Comparison of ENCODE assay signal across 11 mouse cellular contexts in genomic region chr1:86439487-86440170, GRCm38 (mm10). TPM values are rescaled to one million over a fixed set of nuclear protein-coding genes. Genes with fewer than 3 reads are reported as not detected.
DNase-seq lines count a peak whose midpoint lies in the region; ATAC-seq and TF ChIP-seq lines count a peak whose summit lies in the region.
"Had no signal": no experiment of that assay in that cellular context is flagged by ENCODE, and none has a peak within 500 bp of the region (broad histone marks: within the 10 kb centered on the region; RNA-seq: fewer than 3 reads in every experiment).

No protein-coding gene starts in this region.

- no peak for ATAC-seq in hindbrain, postnatal 0 days
- ATAC-seq in stomach, postnatal 0 days (ENCODE audit: low FRiP score, low TSS enrichment) = peak; percentile 3; the same call in 1 of the 2 replicates
- no peak for ATAC-seq in activated CD4-positive, CD25-positive, alpha-beta regulatory T cell, adult 4 months

- H3K9ac ChIP-seq in hindbrain, postnatal 0 days (replicated peaks; ENCODE audit: low read length) = no peak overlapping the region; the same call in 1 of the 2 replicates
- H3K9ac ChIP-seq in stomach, postnatal 0 days (ENCODE audit: low read length) = no peak overlapping the region

- H3K27ac ChIP-seq in hindbrain, postnatal 0 days = peak overlapping the region; percentile 99; the same call in 1 of the 2 replicates
- peak overlapping the region; percentile 100 for H3K27ac ChIP-seq in stomach, postnatal 0 days (replicated peaks)

- no peak overlapping the region for H3K4me3 ChIP-seq in hindbrain, postnatal 0 days (ENCODE audit: low read length)
- H3K4me3 ChIP-seq in stomach, postnatal 0 days (ENCODE audit: low read depth, low read length) = no peak overlapping the region

- H3K9me3 ChIP-seq in hindbrain, postnatal 0 days (ENCODE audit: low read length) = no peaks in the 10 kb centered on the region
- H3K9me3 ChIP-seq in stomach, postnatal 0 days (ENCODE audit: control insufficient read depth, low read length) = no peaks in the 10 kb centered on the region

- 25% methylated on average over 8 of the region's 8 CpGs for WGBS in hindbrain, postnatal 0 days
- 35% methylated on average over 8 of the region's 8 CpGs for WGBS in stomach, postnatal 0 days

- DNase-seq in cerebellum, adult 11-12 months = peak; percentile 65
- DNase-seq in cerebellum, postnatal 36 days = no peak
- DNase-seq in urinary bladder, postnatal 14 days (ENCODE audit: low spot score) = peak; percentile 49
- no peak for DNase-seq in urinary bladder, adult 2 months (ENCODE audit: low spot score)
- no peak for DNase-seq in hindbrain, postnatal 0 days (ENCODE audit: low spot score)
- no peak for DNase-seq in stomach, postnatal 0 days (ENCODE audit: low spot score)
- DNase-seq in lung, postnatal 4 days = no peak

- peak overlapping the region; percentile 86; the same call in 1 of the 2 replicates for H3K4me2 ChIP-seq in hindbrain, postnatal 0 days (ENCODE audit: low read depth, low read length)
- H3K4me2 ChIP-seq in stomach, postnatal 0 days (replicated peaks; ENCODE audit: low read depth) = no peak overlapping the region

- peaks cover 24% of the 10 kb centered on the region for H3K4me1 ChIP-seq in hindbrain, postnatal 0 days (ENCODE audit: insufficient read depth, low read length)
- H3K4me1 ChIP-seq in stomach, postnatal 0 days (replicated peaks; ENCODE audit: control insufficient read depth, insufficient read depth) = peaks cover 20% of the 10 kb centered on the region

- TF ChIP-seq EP300 in stomach, postnatal 0 days (optimal IDR thresholded peaks at IDR 0.05) = no peak

- H3K36me3 ChIP-seq in hindbrain, postnatal 0 days (ENCODE audit: insufficient read depth, low read length) = no peaks in the 10 kb centered on the region
- no peaks in the 10 kb centered on the region for H3K36me3 ChIP-seq in stomach, postnatal 0 days (ENCODE audit: control insufficient read depth, insufficient read depth, low read length)

- no peak for TF ChIP-seq CTCF in hindbrain, postnatal 0 days (IDR thresholded peaks at IDR 0.05; ENCODE audit: low read depth)
- TF ChIP-seq CTCF in stomach, postnatal 0 days (IDR thresholded peaks at IDR 0.05; ENCODE audit: low read depth) = no peak; the same call in 1 of the 2 replicates

- no peaks in the 10 kb centered on the region for H3K27me3 ChIP-seq in hindbrain, postnatal 0 days (ENCODE audit: insufficient read depth, low read length)
- no peaks in the 10 kb centered on the region for H3K27me3 ChIP-seq in stomach, postnatal 0 days (ENCODE audit: control insufficient read depth, insufficient read depth, low read length)
- H3K27me3 ChIP-seq: CH12.LX had no signal

RNA-seq across cellular contexts. Expression of gene Tex44, which starts 13.5 kb away (rescaled TPM):
- polyA plus RNA-seq in urinary bladder, adult 2 months (2012; rRNA removed) = not detected in 2 replicates
- total RNA-seq in hindbrain, postnatal 0 days (2014; rRNA removed) = not detected in 2 replicates
- not detected in 2 replicates for polyA plus RNA-seq in hindbrain, postnatal 0 days (2015; fragmentation: Nextera tagmentation; extraction: Ambion mirVana)
- not detected in 2 replicates for polyA plus RNA-seq in stomach, postnatal 0 days (2015; fragmentation: Nextera tagmentation; extraction: Ambion mirVana)
- not detected for polyA plus RNA-seq in activated CD4-positive, CD25-positive, alpha-beta regulatory T cell, adult 4 months (2017; shearing (Covaris generic))
- total RNA-seq: CH12.LX had no signal
- polyA plus RNA-seq: erythroblast, embryonic 14.5 days; macrophage had no signal

RNA-seq across cellular contexts. Expression of gene Nmur1, which starts 13.6 kb away (rescaled TPM):
- 0.21 and 0.43 TPM in 2 replicates for polyA plus RNA-seq in urinary bladder, adult 2 months (2012; rRNA removed)
- total RNA-seq in hindbrain, postnatal 0 days (2014; rRNA removed) = 0.16 TPM in 1 of 2 replicates, not detected in the other
- polyA plus RNA-seq in hindbrain, postnatal 0 days (2015; fragmentation: Nextera tagmentation; extraction: Ambion mirVana) = 0.16 and 0.24 TPM in 2 replicates
- 0.52 and 0.56 TPM in 2 replicates for polyA plus RNA-seq in stomach, postnatal 0 days (2015; fragmentation: Nextera tagmentation; extraction: Ambion mirVana)
- 1 to 10 TPM in 1 of 2 experiments, under 1 TPM in 1; 0.38 to 3.9 TPM for polyA plus RNA-seq in activated CD4-positive, CD25-positive, alpha-beta regulatory T cell, adult 4 months (2017; shearing (Covaris generic))
- total RNA-seq: CH12.LX had no signal
- polyA plus RNA-seq: erythroblast, embryonic 14.5 days; macrophage had no signal

Comparison
In these comparisons a context has a peak if more than half of its experiments do, and no peak if none do; other contexts are left out.
1. DNase-seq: peak in cerebellum, adult 11-12 months (single experiment) and urinary bladder, postnatal 14 days (single experiment); none in cerebellum, postnatal 36 days (0 of 2), urinary bladder, adult 2 months (single experiment), hindbrain, postnatal 0 days (single experiment), stomach, postnatal 0 days (single experiment) and lung, postnatal 4 days (0 of 2).